Mouse (Mus musculus) liver, postnatal 0 days (tissue): Measurements from ENCODE around the gene Copz1.

Experiments used
- CTCF ChIP-seq: sonication (generic); IDR thresholded peaks from 2 replicates; pipeline ENCODE4 v1.5.1; 2016; ENCODE audit warnings: antibody characterized with exemption, low read depth
- EP300 ChIP-seq: IDR thresholded peaks from 2 replicates; pipeline ENCODE4 v1.6.1; 2016; ENCODE audit warnings: antibody characterized with exemption, low read depth, mild to moderate bottlenecking

- TF ChIP-seq CTCF: no peak
- TF ChIP-seq EP300: no peak
Measured at GRCm38 (mm10) chr15:103259162-103259561, 13.4 kb upstream of the Copz1 start.
